Mouse (Mus musculus) heart, embryonic 10.5 days (tissue): ENCODE data around the gene Dtd1. TPM values are rescaled to one million over a fixed set of nuclear protein-coding genes. Genes with fewer than 3 reads are reported as not detected.
A peak's percentile ranks its signal among the peaks of the same experiment; 100 is the strongest.

Source experiments
- DNase-seq: peaks from one replicate; pipeline ENCODE4 v3.0.0-alpha.2; 2017; ENCODE audit warnings: low spot score
- H3K27ac ChIP-seq: fragments of 300-500 bp; sonication (generic); 2 replicates; pipeline ENCODE4 v1.5.1; 2016; ENCODE audit warnings: mild to moderate bottlenecking
- H3K27me3 ChIP-seq: fragments of 300-500 bp; sonication (generic); 2 replicates; pipeline ENCODE4 v1.6.1; 2016; ENCODE audit warnings: mild to moderate bottlenecking; ENCODE audit not compliant: poor library complexity, insufficient read depth, severe bottlenecking
- H3K36me3 ChIP-seq: fragments of 300-500 bp; sonication (generic); 2 replicates; pipeline ENCODE4 v1.6.1; 2016; ENCODE audit warnings: mild to moderate bottlenecking, moderate library complexity
- H3K4me1 ChIP-seq: fragments of 300-500 bp; sonication (generic); 2 replicates; pipeline ENCODE4 v1.6.1; 2016; ENCODE audit warnings: mild to moderate bottlenecking
- H3K4me3 ChIP-seq: fragments of 300-500 bp; sonication (generic); 2 replicates; pipeline ENCODE4 v1.5.1; 2016; ENCODE audit warnings: mild to moderate bottlenecking, moderate library complexity
- H3K9me3 ChIP-seq: fragments of 300-500 bp; sonication (generic); 2 replicates; pipeline ENCODE4 v1.6.1; 2016; ENCODE audit warnings: mild to moderate bottlenecking, moderate library complexity
- WGBS: fragments of 180-500 bp; shearing (Covaris S2); methylation state at CpG from one replicate; pipeline ENCODE4 v1.1.7; 2016; 5-methylcytosine and 5-hydroxymethylcytosine counted together
- polyA plus RNA-seq: library from polyadenylated mRNA; unstranded; fragments of >200 nt; fragmentation: Nextera tagmentation; extraction: Ambion mirVana; gene quantifications from 2 replicates; pipeline ENCODE4 v1.2.1, GENCODE M21; 2016

Gene Dtd1
- polyA plus RNA-seq, 1 experiment from 2014 or later, result 37.1 TPM

GRCm38 (mm10) chr2:144617074-144617874, 17.6 kb downstream of the Dtd1 start:
- no peaks in the 10 kb centered on the region for H3K9me3 ChIP-seq
- DNase-seq, result no peak
- no peaks in the 10 kb centered on the region for H3K36me3 ChIP-seq
- WGBS, result 67% methylated on average over 16 of the region's 16 CpGs
- peaks cover 6% of the 10 kb centered on the region for H3K4me1 ChIP-seq
- H3K27ac ChIP-seq, result no peak overlapping the region
- no peak overlapping the region for H3K4me3 ChIP-seq
- H3K27me3 ChIP-seq, result no peaks in the 10 kb centered on the region

- DNase-seq, result no peak
- Histone ChIP-seq H3K27me3 (no peaks in the 10 kb centered on the region), H3K36me3 (peaks cover 5% of the 10 kb centered on the region; the same call in 1 of the 2 replicates), H3K27ac (no peak overlapping the region), H3K4me1 (peaks cover 6% of the 10 kb centered on the region), H3K4me3 (no peak overlapping the region), H3K9me3 (no peaks in the 10 kb centered on the region)
- WGBS, result 74% methylated on average over 6 of the region's 6 CpGs
Observed at GRCm38 (mm10) chr2:144621491-144621890, 21.8 kb downstream of the Dtd1 start.

DNA sequence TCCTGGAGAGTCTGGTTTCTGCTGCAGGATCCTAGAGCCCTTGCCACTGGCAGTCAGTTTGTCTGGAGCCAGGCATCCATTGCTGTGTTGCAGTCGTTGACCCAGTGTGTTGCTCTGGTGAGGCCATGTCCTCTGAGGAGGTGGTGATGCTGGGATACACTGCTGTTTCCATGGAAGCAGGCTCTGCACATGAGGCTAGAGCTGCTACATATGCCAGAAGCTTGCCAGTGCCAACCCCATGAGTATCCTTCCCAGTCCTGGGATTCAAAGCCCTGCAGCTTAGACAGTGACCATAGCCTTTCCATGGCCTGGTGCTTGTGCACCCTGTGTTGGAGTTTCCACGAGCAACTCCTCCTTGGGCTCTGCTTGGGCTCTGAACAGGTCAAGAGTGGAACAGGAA, 33.9 kb downstream of the Dtd1 start:
- Histone ChIP-seq H3K36me3 (peaks cover 4% of the 10 kb centered on the region; the same call in 1 of the 2 replicates), H3K27me3 (no peaks in the 10 kb centered on the region), H3K27ac (no peak overlapping the region), H3K9me3 (no peaks in the 10 kb centered on the region), H3K4me3 (no peak overlapping the region), H3K4me1 (no peaks in the 10 kb centered on the region)
- no peak for DNase-seq
- WGBS, result 80% methylated on average over 2 of the region's 2 CpGs

DNA sequence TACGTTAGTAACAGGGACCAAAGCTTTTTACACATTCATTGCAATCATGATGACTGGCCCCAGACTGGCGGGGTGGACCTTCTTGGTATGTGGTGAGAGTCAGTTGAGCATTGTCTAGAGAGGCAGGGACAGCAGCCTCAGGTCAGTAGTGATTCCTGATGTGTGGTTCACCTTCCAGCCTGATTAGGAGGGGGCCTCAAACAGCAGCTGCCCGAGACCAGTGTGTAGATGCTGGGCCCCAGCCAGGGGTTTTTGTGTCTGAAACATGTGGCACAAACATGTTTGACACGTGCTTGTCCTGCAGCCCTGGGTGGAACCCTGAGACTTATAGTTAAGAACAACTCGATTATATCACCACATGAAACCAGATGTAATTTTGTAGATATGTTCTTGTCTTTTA, 34.5 kb downstream of the Dtd1 start:
- no peak for DNase-seq
- Histone ChIP-seq H3K36me3 (peaks cover 4% of the 10 kb centered on the region; the same call in 1 of the 2 replicates), H3K4me3 (no peak overlapping the region), H3K9me3 (no peaks in the 10 kb centered on the region), H3K27ac (no peak overlapping the region), H3K27me3 (no peaks in the 10 kb centered on the region), H3K4me1 (no peaks in the 10 kb centered on the region)
- WGBS, result 77% methylated on average over 5 of the region's 5 CpGs

DNA sequence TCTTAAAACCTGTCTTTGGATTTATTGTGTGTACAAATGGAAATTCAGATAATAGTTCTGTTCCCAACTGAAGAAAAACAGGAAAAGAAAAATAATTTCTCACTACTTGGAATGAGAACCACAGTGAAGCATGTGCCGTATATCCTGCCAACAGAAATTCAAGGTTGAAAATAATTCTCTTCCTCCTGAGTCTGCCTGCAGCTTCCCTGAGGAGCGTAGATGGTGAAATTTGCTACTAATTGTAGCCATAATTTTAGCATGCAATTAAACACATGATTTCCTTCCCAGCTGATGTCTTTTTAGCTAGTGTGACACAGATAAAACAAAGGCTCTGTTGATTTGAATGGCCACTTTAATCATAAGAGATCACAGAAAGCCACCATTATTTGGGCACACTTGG, 35.0 kb downstream of the Dtd1 start:
- WGBS, result 87% methylated on average over 2 of the region's 2 CpGs
- Histone ChIP-seq H3K27ac (no peak overlapping the region), H3K4me1 (no peaks in the 10 kb centered on the region), H3K9me3 (no peaks in the 10 kb centered on the region), H3K36me3 (peaks cover 4% of the 10 kb centered on the region; the same call in 1 of the 2 replicates), H3K4me3 (no peak overlapping the region), H3K27me3 (no peaks in the 10 kb centered on the region)
- no peak for DNase-seq

- 18% methylated on average over 5 of the region's 5 CpGs for WGBS
Observed at GRCm38 (mm10) chr2:144635644-144636320, 36.1 kb downstream of the Dtd1 start.

DNA sequence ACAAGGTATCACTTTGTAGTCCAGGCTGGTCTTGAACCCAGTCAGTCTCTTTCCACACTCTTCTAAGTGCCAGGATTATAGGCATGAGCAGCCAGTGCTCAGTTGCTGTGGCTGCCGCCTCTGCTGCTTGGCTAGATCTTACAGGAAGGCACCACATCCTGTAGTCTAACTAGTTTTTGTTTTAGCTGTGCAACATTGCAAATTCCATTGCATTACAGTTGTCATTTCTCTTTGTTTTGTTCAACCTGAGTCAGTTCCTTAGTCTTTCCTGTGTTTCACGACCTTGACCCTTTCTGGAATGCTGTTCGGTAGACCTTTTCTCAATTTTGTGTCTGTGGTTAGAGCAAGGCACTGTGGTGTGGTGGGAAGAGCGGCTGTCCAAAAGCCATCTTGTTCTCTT, 37.5 kb downstream of the Dtd1 start:
- 76% methylated on average over 4 of the region's 4 CpGs for WGBS
- Histone ChIP-seq H3K4me1 (peaks cover 4% of the 10 kb centered on the region; the same call in 1 of the 2 replicates), H3K27ac (no peak overlapping the region), H3K9me3 (no peaks in the 10 kb centered on the region), H3K36me3 (peaks cover 3% of the 10 kb centered on the region; the same call in 1 of the 2 replicates), H3K4me3 (no peak overlapping the region), H3K27me3 (no peaks in the 10 kb centered on the region)
- DNase-seq, result no peak

More at GRCm38 (mm10) chr2:144635644-144636320, 36.1 kb downstream of the Dtd1 start:
- H3K4me1 ChIP-seq, result peaks cover 4% of the 10 kb centered on the region; the same call in 1 of the 2 replicates
- H3K4me3 ChIP-seq, result no peak overlapping the region
- no peaks in the 10 kb centered on the region for H3K27me3 ChIP-seq
- DNase-seq, result no peak
- H3K36me3 ChIP-seq, result peaks cover 4% of the 10 kb centered on the region; the same call in 1 of the 2 replicates
- no peaks in the 10 kb centered on the region for H3K9me3 ChIP-seq
- no peak overlapping the region for H3K27ac ChIP-seq

DNA sequence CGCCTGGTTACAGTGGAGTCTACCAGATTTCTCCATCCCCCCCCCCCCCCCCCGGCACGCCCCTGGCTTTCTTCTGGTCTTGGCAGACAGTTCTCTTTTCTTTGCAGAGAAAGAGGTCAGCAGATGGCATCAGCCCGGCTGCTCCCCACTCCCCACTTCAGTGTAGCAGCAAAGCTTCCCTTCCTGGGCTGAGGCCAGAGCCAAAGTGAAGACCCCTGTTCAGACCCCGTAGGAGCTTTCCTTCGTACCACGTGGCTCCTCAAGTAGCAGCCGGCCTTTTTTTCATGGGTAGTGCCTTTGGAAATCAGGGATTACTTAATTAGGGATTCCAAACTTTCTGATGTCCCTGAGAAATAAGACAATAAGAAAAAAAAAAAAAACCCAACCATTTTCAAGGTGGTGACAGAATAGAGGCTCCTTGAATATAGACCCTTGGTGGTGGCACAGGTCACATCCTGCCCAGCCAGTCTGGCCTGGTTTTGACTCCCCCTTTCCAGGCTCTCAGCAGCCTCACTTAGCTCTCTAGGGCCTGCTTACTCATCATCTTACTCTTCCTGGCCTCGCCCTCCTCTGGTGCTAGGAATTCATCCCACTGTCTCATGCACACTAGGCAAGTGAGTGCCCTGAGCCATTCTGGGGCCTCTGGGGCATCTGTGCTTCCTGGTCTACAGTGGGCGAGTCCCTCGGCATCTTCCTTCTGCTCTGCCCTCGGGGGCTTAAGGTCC, 38.1 kb downstream of the Dtd1 start:
- H3K36me3 ChIP-seq, result no peaks in the 10 kb centered on the region
- 85% methylated on average over 12 of the region's 12 CpGs for WGBS

DNA sequence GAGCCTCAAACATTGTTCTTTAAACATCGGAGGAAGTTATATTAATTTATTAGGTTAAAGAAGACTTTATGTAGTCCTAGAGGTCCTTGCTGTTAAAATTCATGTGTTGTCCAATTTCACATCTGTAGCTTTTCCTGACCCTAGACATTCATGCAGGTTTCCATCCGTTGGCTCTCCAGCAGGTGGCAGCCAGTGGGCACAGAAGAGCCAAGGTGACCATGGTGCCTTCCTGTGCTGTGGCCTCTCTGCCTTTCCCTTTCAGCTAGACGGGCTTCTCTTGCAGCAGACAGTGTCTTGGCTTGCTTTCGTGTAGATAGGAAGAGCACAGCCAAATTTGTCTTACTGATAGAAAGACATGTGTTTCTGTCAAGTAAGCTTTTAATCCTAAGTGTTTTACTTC, 39.0 kb downstream of the Dtd1 start:
- Histone ChIP-seq H3K4me3 (no peak overlapping the region), H3K9me3 (no peaks in the 10 kb centered on the region), H3K36me3 (no peaks in the 10 kb centered on the region), H3K4me1 (peaks cover 7% of the 10 kb centered on the region; the same call in 1 of the 2 replicates), H3K27ac (no peak overlapping the region), H3K27me3 (no peaks in the 10 kb centered on the region)
- no peak for DNase-seq
- 65% methylated on average over 4 of the region's 4 CpGs for WGBS

More for the DNA sequence above, 38.1 kb downstream of the Dtd1 start:
- peak; percentile 58 for DNase-seq
- Histone ChIP-seq H3K4me3 (no peak overlapping the region), H3K27ac (no peak overlapping the region), H3K4me1 (peaks cover 4% of the 10 kb centered on the region; the same call in 1 of the 2 replicates), H3K9me3 (no peaks in the 10 kb centered on the region), H3K27me3 (no peaks in the 10 kb centered on the region)

GRCm38 (mm10) chr2:144640101-144640500, 40.4 kb downstream of the Dtd1 start:
- 70% methylated on average over 7 of the region's 7 CpGs for WGBS
- no peaks in the 10 kb centered on the region for H3K36me3 ChIP-seq
- peaks cover 8% of the 10 kb centered on the region; the same call in 1 of the 2 replicates for H3K4me1 ChIP-seq
- no peak overlapping the region for H3K4me3 ChIP-seq
- H3K27me3 ChIP-seq, result no peaks in the 10 kb centered on the region
- H3K27ac ChIP-seq, result no peak overlapping the region
- H3K9me3 ChIP-seq, result no peaks in the 10 kb centered on the region
- no peak for DNase-seq

DNA sequence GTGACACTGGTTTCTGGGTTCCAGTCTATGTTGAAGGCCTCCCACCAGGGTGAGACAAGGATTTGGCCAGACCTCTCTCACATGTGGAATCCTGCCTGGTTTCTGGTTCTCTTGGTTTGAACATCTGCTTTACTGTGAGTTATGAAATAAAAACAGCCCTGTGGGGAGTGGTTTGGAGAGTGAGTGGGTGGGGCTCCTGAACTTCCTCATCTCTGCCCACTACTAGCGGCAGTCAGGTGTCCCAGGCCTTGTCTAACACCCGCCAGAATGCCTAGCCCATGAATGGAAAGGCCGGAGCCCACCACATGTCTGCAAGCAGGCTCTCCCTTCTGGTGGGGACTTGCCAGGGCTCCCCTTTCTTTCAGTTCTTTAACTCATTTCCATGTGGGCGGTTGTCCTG, 42.3 kb downstream of the Dtd1 start:
- 90% methylated on average over 4 of the region's 4 CpGs for WGBS
- no peak for DNase-seq
- no peaks in the 10 kb centered on the region for H3K36me3 ChIP-seq
- no peak overlapping the region for H3K27ac ChIP-seq
- no peaks in the 10 kb centered on the region for H3K9me3 ChIP-seq
- H3K27me3 ChIP-seq, result no peaks in the 10 kb centered on the region
- no peak overlapping the region for H3K4me3 ChIP-seq
- peaks cover 8% of the 10 kb centered on the region; the same call in 1 of the 2 replicates for H3K4me1 ChIP-seq

DNA sequence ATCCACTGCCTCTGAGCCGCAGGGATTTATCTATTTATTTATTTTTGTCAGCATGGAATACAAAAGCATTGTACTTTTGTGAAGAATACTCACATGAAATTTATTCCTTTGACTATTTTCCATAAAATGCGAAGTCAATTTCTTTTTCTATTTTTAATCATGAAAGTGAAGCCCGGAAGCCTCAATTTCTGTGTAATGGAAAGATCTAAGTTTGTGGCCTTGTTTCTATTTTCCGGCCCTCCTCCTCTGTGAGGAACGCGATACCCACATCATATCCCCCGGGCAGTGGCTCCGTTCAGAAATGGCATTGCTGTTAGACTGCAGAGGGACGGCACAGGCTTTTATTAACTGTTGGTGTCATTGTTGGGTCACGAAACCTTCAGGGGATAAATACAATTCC, 46.7 kb downstream of the Dtd1 start:
- no peaks in the 10 kb centered on the region for H3K27me3 ChIP-seq
- H3K4me3 ChIP-seq, result no peak overlapping the region
- H3K9me3 ChIP-seq, result no peaks in the 10 kb centered on the region
- DNase-seq, result no peak
- 0 out of 2 replicates have a peak, but pooled peaks cover 4% of the 10 kb centered on the region for H3K4me1 ChIP-seq
- WGBS, result 83% methylated on average over 10 of the region's 10 CpGs
- H3K36me3 ChIP-seq, result no peaks in the 10 kb centered on the region
- no peak overlapping the region for H3K27ac ChIP-seq
